Mouse (Mus musculus): ENCODE measurements around the gene Ndufv1.

Ndufv1 gene

DNA sequence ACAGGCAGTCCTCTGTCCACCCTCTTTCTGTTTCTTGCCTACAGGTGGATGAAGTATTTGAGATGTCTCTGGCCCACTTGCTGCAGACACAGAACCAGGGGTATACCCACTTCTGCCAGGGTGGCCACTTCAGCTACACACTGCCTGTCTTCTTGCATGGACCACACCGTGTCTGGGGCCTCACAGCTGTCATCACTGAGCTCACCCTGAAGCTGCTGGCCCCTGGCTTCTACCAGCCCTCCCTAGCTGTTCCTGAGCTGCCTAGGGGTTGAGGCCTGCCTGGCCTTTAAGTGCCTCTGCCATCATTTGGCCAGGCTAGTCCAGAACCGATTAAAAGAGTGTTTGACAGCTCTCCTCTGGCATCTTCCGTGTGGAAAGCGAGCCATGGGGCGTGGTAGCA is 10.9 kb downstream of the Ndufv1 start:
- DNase-seq (ENCODE audit: low spot score) = no peak

DNA sequence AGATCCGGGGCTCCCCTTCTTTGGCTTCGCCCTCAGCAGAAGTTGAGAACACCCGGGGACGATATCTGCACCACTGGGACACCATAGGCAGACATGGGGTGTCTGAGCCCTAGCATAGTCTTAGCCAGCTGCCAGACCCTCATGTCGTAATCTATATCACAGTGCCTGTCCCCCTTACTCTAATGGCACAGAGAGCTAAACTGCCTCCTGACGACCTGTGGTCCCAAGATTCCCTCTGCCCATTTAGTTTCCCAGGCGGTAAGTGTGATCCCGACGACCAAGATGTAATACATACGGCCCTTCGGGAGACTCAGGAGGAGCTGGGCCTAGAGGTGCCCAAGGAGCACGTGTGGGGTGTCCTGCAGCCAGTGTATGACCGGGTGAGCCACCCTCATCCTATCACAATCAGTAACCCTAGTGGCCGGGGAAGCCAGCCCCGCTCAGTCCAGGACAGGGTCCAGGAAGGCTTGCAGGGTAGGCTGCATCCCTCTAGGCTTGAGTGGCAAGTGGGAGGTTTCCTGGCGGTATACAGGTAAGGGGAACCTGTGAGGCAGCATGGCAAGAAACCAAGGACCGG is 11.6 kb downstream of the Ndufv1 start:
- DNase-seq (ENCODE audit: low spot score) = no peak

GRCm38 (mm10) chr19:4000119-4000900 is 12.3 kb downstream of the Ndufv1 start, which contains the start of the genes Nudt8 and Gm49405:
TSS of gene Nudt8 (plus strand) at chr19:4000580.
TSS of gene Gm49405 (plus strand) at chr19:4000626.
- DNase-seq (ENCODE audit: low spot score) = peak; percentile 95

GRCm38 (mm10) chr19:3999121-3999730 is 13.4 kb downstream of the Ndufv1 start:
- DNase-seq (ENCODE audit: low spot score) = no peak

DNA sequence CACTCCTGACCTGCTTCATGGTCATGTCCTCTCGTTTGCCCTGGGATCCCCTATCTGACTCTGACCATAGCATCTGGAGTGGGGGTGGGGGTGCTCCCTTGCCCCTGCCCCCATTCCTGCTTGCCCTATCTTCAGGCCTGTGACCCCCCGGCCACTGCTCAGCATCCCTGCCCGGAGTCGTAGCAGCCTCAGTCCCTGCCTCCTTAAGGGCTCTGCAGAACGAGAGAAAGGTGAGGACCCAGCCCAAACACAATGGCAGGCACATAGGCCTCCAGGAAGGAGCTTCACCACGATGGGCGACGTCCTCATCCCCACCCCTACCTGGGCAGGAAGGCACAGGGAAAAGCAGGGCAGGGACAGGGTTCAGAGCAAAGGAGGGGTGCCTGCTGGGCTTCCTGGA is 14.3 kb downstream of the Ndufv1 start:
- no peak for DNase-seq (ENCODE audit: low spot score)

GRCm38 (mm10) chr19:3997231-3997630 is 15.4 kb downstream of the Ndufv1 start:
- DNase-seq (ENCODE audit: low spot score) = no peak

GRCm38 (mm10) chr19:3996747-3997146 is 15.9 kb downstream of the Ndufv1 start:
- no peak for DNase-seq (ENCODE audit: low spot score)

- DNase-seq (ENCODE audit: low spot score) = no peak
Observed at GRCm38 (mm10) chr19:3996106-3996505, 16.5 kb downstream of the Ndufv1 start.

- DNase-seq (ENCODE audit: low spot score) = no peak
Observed at GRCm38 (mm10) chr19:3995505-3995904, 17.1 kb downstream of the Ndufv1 start.

GRCm38 (mm10) chr19:3994932-3995331 is 17.7 kb downstream of the Ndufv1 start:
- no peak for DNase-seq (ENCODE audit: low spot score)

GRCm38 (mm10) chr19:3992416-3992815 is 20.2 kb downstream of the Ndufv1 start, which contains the start of gene Tbx10:
TSS of gene Tbx10 (plus strand) at chr19:3992752.
- no peak for DNase-seq (ENCODE audit: low spot score)

- no peak for DNase-seq (ENCODE audit: low spot score)
Observed at GRCm38 (mm10) chr19:3991966-3992365, 20.6 kb downstream of the Ndufv1 start.

GRCm38 (mm10) chr19:3991562-3991961 is 21.0 kb downstream of the Ndufv1 start:
- no peak for DNase-seq (ENCODE audit: low spot score)

GRCm38 (mm10) chr19:3990804-3991203 is 21.8 kb downstream of the Ndufv1 start:
- DNase-seq (ENCODE audit: low spot score) = no peak

- no peak for DNase-seq (ENCODE audit: low spot score)
Observed at GRCm38 (mm10) chr19:3988750-3989149, 23.9 kb downstream of the Ndufv1 start.

DNA sequence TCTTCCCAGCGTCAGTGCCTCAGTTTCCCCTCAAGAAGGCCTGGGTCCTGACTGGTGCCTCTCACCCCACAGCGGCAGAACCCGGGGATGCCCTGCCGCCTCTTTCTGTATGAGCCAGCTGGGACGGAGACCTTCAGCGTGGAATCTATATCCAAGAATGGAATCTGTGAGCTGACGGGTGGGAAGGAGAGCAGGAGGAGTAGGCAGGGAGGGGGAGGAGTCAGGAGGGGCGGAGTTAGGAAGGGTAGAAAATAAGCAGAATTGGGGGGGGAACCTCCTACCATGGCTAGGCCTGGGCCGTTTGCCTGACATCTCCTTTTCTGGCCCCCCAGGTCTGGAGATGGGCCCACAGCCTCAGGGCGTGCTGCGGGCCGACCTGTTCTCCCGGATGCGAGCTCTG is 24.5 kb downstream of the Ndufv1 start:
- no peak for DNase-seq (ENCODE audit: low spot score)

GRCm38 (mm10) chr19:3986334-3986733 is 26.3 kb downstream of the Ndufv1 start, which contains the start of gene Acy3:
TSS of gene Acy3 (plus strand) at chr19:3986570.
- no peak for DNase-seq (ENCODE audit: low spot score)

DNA sequence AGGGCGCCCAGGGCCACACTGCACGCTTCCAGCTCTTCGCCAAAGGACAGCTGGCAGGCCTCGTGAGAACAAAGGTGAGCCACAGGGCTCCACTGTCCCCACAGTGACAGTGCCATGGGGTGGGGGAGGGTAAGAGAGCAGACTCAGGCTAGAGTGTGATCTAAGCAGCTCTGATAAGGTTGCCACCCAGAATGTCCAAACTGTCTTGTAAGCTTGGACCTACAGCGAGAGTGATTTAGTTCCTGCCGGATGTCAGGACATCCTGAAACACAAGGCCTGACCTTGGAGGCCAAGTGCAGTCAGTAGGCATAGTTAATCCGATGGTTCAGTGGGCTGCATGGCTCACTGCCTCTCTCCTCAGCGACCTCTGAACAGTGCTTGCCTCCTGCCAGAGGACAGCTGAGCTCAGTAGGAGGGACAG is 27.3 kb downstream of the Ndufv1 start:
- no peak for DNase-seq (ENCODE audit: low spot score)

GRCm38 (mm10) chr19:3983527-3984200 is 28.9 kb downstream of the Ndufv1 start:
- no peak for DNase-seq (ENCODE audit: low spot score)

- DNase-seq (ENCODE audit: low spot score) = no peak
Observed at GRCm38 (mm10) chr19:3980917-3981316, 31.7 kb downstream of the Ndufv1 start.

DNA sequence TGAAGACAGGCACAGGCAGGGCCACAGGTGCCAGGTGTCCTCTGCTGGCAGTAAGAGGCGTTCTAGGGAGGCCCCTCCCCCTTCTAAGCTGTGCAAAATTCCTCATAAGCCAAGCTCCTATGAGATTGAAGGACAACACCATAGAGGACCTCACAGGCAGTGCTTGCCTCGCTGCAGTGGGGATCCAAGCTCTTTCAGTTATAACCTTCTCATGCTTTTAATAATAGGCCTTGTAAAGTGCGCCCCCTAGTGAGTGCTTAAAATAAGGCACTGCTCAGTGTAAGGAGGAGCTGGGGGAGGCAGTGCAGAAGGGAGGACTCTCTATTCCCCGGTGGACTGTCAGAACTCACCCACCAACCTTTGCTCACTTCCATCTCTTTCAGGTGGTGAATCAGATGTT is 32.3 kb downstream of the Ndufv1 start:
- DNase-seq (ENCODE audit: low spot score) = peak; percentile 76

DNA sequence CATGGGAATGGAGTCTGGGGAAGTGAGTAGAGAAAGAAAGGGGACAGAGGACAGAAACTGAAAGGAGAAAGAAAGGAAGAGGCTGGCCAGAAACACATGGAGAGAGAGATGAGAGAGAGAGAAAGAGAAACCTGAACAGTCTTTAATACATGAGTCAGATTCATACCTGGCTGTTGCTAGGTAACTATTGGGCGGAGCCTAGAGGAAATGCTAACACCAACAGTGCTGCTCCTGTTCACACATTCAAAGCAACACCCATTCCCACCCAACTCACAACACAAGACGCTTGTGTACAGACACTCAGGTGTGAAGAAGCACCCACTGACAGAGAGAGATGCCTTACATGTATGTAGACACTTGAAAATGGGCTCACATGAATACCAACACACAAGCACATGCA is 36.7 kb downstream of the Ndufv1 start:
- no peak for DNase-seq (ENCODE audit: low spot score)
